In genomic region chr17:35121871-35122303, GRCm38 (mm10) we compare ENCODE assay signal across 8 mouse cellular contexts. TPM values are rescaled to one million over a fixed set of nuclear protein-coding genes. Genes with fewer than 3 reads are reported as not detected.
DNase-seq lines count a peak whose midpoint lies in the region; ATAC-seq and TF ChIP-seq lines count a peak whose summit lies in the region.

Gene Csnk2b (minus strand): TSS chr17:35122053.

- no peaks in the 10 kb centered on the region for H3K9me3 ChIP-seq in CH12.LX (replicated peaks; ENCODE audit: low read length)
- H3K9me3 ChIP-seq in heart, embryonic 11.5 days (replicated peaks; ENCODE audit: control insufficient read depth, low read length), result no peaks in the 10 kb centered on the region
- H3K9me3 ChIP-seq in kidney, embryonic 14.5 days (ENCODE audit: control insufficient read depth, low read length), result no peaks in the 10 kb centered on the region
- no peaks in the 10 kb centered on the region for H3K9me3 ChIP-seq in limb, embryonic 13.5 days
- H3K9me3 ChIP-seq in midbrain, embryonic 14.5 days (ENCODE audit: control insufficient read depth, low read length), result no peaks in the 10 kb centered on the region

- H3K4me2 ChIP-seq in CH12.LX (ENCODE audit: insufficient read depth, low read depth, poor library complexity, severe bottlenecking), result peak within 1 kb of the TSS; percentile 69
- H3K4me2 ChIP-seq in heart, embryonic 11.5 days, result peak within 1 kb of the TSS; percentile 98
- peak within 1 kb of the TSS; percentile 92 for H3K4me2 ChIP-seq in kidney, embryonic 14.5 days (replicated peaks; ENCODE audit: low read depth, low read length)
- peak within 1 kb of the TSS; percentile 92 for H3K4me2 ChIP-seq in limb, embryonic 13.5 days (replicated peaks)
- H3K4me2 ChIP-seq in midbrain, embryonic 14.5 days (ENCODE audit: low read length), result peak within 1 kb of the TSS; percentile 96

- DNase-seq in CH12.LX (ENCODE audit: extremely low read depth), result peak; percentile 66
- peak; percentile 89 for DNase-seq in midbrain, embryonic 14.5 days
- peak; percentile 77 for DNase-seq in telencephalon, adult 2 months (ENCODE audit: low read depth, low spot score)

- peak; percentile 29 for TF ChIP-seq RAD21 in CH12.LX (IDR thresholded peaks at IDR 0.05; ENCODE audit: low read depth, low read length)

- in situ Hi-C loops in CH12.LX (cut with MboI; ENCODE audit: low pct_ligation_motif_present, low pct_unique_long_range_greater_than_20kb, low sequenced_read_pairs), result no loop called here

- TF ChIP-seq POLR2A in CH12.LX (IDR thresholded peaks at IDR 0.05; ENCODE audit: low read depth, low read length), result no peak
- TF ChIP-seq POLR2A in bone marrow macrophage, adult 2 months (IDR thresholded peaks at IDR 0.05; ENCODE audit: borderline replicate concordance, low read depth, low read length), result no peak

- H3K4me1 ChIP-seq in CH12.LX (ENCODE audit: control insufficient read depth in 1 of 2, insufficient read depth in 2 of 2), result peaks cover 0 to 44% of the 10 kb centered on the region in 2 experiments; a peak in 2 of 4 replicates
- H3K4me1 ChIP-seq in bone marrow macrophage, adult 2 months (ENCODE audit: control insufficient read depth, insufficient read depth, low read length), result peaks cover 15% of the 10 kb centered on the region
- peaks cover 15% of the 10 kb centered on the region for H3K4me1 ChIP-seq in heart, embryonic 11.5 days (ENCODE audit: control insufficient read depth, insufficient read depth, low read length)
- peaks cover 24% of the 10 kb centered on the region for H3K4me1 ChIP-seq in kidney, embryonic 14.5 days (ENCODE audit: control insufficient read depth, insufficient read depth, low read length)
- H3K4me1 ChIP-seq in limb, embryonic 13.5 days, result peaks cover 32% of the 10 kb centered on the region
- peaks cover 16% of the 10 kb centered on the region for H3K4me1 ChIP-seq in midbrain, embryonic 14.5 days (ENCODE audit: control insufficient read depth, insufficient read depth, low read length)

- H3K9ac ChIP-seq in CH12.LX (ENCODE audit: insufficient read depth, low read depth), result peak within 1 kb of the TSS; percentile 95
- H3K9ac ChIP-seq in heart, embryonic 11.5 days (ENCODE audit: low read depth, low read length), result peak within 1 kb of the TSS; percentile 89
- peak within 1 kb of the TSS; percentile 93 for H3K9ac ChIP-seq in kidney, embryonic 14.5 days (ENCODE audit: low read depth, low read length)
- peak within 1 kb of the TSS; percentile 98 for H3K9ac ChIP-seq in limb, embryonic 13.5 days
- peak within 1 kb of the TSS; percentile 90 for H3K9ac ChIP-seq in midbrain, embryonic 14.5 days (replicated peaks; ENCODE audit: low read length)

- peaks cover 40% of the 10 kb centered on the region for H3K79me2 ChIP-seq in CH12.LX (replicated peaks; ENCODE audit: control insufficient read depth, extremely low read depth, insufficient read depth, poor library complexity, severe bottlenecking)

- no peaks in the 10 kb centered on the region for H3K27me3 ChIP-seq in CH12.LX (replicated peaks)
- no peaks in the 10 kb centered on the region for H3K27me3 ChIP-seq in heart, embryonic 11.5 days (ENCODE audit: control insufficient read depth, insufficient read depth, low read length)
- no peaks in the 10 kb centered on the region for H3K27me3 ChIP-seq in kidney, embryonic 14.5 days (ENCODE audit: control insufficient read depth, insufficient read depth, low read length)
- no peaks in the 10 kb centered on the region for H3K27me3 ChIP-seq in limb, embryonic 13.5 days
- no peaks in the 10 kb centered on the region for H3K27me3 ChIP-seq in midbrain, embryonic 14.5 days (ENCODE audit: control insufficient read depth, insufficient read depth, low read length)

- peak within 1 kb of the TSS; percentile 95 to 99 (median 98) for H3K4me3 ChIP-seq in CH12.LX (replicated peaks in 1 of 3; ENCODE audit: low read depth in 2 of 3, low read length in 2 of 3, poor library complexity in 1 of 3)
- H3K4me3 ChIP-seq in bone marrow macrophage, adult 2 months (ENCODE audit: insufficient read depth, low read length), result peak within 1 kb of the TSS; percentile 85
- H3K4me3 ChIP-seq in heart, embryonic 11.5 days (ENCODE audit: low read depth, low read length), result peak within 1 kb of the TSS; percentile 91
- peak within 1 kb of the TSS; percentile 98 for H3K4me3 ChIP-seq in kidney, embryonic 14.5 days (ENCODE audit: low read length)
- peak within 1 kb of the TSS; percentile 93 for H3K4me3 ChIP-seq in limb, embryonic 13.5 days
- peak within 1 kb of the TSS; percentile 96 for H3K4me3 ChIP-seq in midbrain, embryonic 14.5 days (replicated peaks; ENCODE audit: low read depth, low read length)

- dilution Hi-C loops in CH12.LX (cut with MboI; ENCODE audit: extremely low pct_ligation_motif_present, extremely low pct_unique_long_range_greater_than_20kb, low sequenced_read_pairs), result no loop called here

- H3K36me3 ChIP-seq in CH12.LX (replicated peaks in 1 of 2; ENCODE audit: control insufficient read depth in 1 of 2, insufficient read depth in 1 of 2, low read length in 1 of 2), result peaks cover 34 to 46% of the 10 kb centered on the region in 2 experiments
- H3K36me3 ChIP-seq in heart, embryonic 11.5 days (ENCODE audit: control insufficient read depth, insufficient read depth, low read length), result peaks cover 13% of the 10 kb centered on the region
- peaks cover 38% of the 10 kb centered on the region for H3K36me3 ChIP-seq in kidney, embryonic 14.5 days (ENCODE audit: control insufficient read depth, insufficient read depth, low read length)
- peaks cover 37% of the 10 kb centered on the region for H3K36me3 ChIP-seq in limb, embryonic 13.5 days
- H3K36me3 ChIP-seq in midbrain, embryonic 14.5 days (ENCODE audit: control insufficient read depth, insufficient read depth, low read length), result peaks cover 39% of the 10 kb centered on the region

- TF ChIP-seq EP300 in CH12.LX (IDR thresholded peaks at IDR 0.05; ENCODE audit: low read length), result no peak

- peak in 1 of 2 experiments; percentile 43; a peak in 2 of 4 replicates for TF ChIP-seq CTCF in CH12.LX (conservative IDR thresholded peaks at IDR 0.05 in 1 of 2, IDR thresholded peaks at IDR 0.05 in 1 of 2; ENCODE audit: low read depth in 2 of 2, low read length in 2 of 2)
- no peak for TF ChIP-seq CTCF in bone marrow macrophage, adult 2 months (IDR thresholded peaks at IDR 0.05; ENCODE audit: low read depth, low read length)

- H3K27ac ChIP-seq in CH12.LX (ENCODE audit: insufficient read depth, low read depth), result peak within 1 kb of the TSS; percentile 83
- H3K27ac ChIP-seq in bone marrow macrophage, adult 2 months (ENCODE audit: insufficient read depth, low read depth, low read length), result peak within 1 kb of the TSS; percentile 65
- peak within 1 kb of the TSS; percentile 84 for H3K27ac ChIP-seq in heart, embryonic 11.5 days (ENCODE audit: low read depth, low read length)
- peak within 1 kb of the TSS; percentile 88 for H3K27ac ChIP-seq in kidney, embryonic 14.5 days (ENCODE audit: low read depth, low read length)
- H3K27ac ChIP-seq in limb, embryonic 13.5 days, result peak within 1 kb of the TSS; percentile 94
- peak within 1 kb of the TSS; percentile 90 for H3K27ac ChIP-seq in midbrain, embryonic 14.5 days (replicated peaks; ENCODE audit: low read depth, low read length)

- under 1% methylated on average over 19 of the region's 19 CpGs for WGBS in heart, embryonic 11.5 days (ENCODE audit: insufficient replicate concordance)
- WGBS in kidney, embryonic 14.5 days, result under 1% methylated on average over 19 of the region's 19 CpGs
- WGBS in limb, embryonic 13.5 days, result 0% methylated on average over 19 of the region's 19 CpGs
- WGBS in midbrain, embryonic 14.5 days, result under 1% methylated on average over 19 of the region's 19 CpGs

- 0 out of 2 replicates have a peak, but pooled peaks have one; percentile 0 for ATAC-seq in erythroid progenitor cell, adult 5-6 weeks (replicated peaks; ENCODE audit: low FRiP score, poor library complexity, severe bottlenecking)
- ATAC-seq in heart, embryonic 11.5 days (replicated peaks; ENCODE audit: insufficient number of reproducible peaks, low FRiP score, low TSS enrichment), result no peak
- no peak; the same call in 1 of the 2 replicates for ATAC-seq in kidney, embryonic 14.5 days (ENCODE audit: low FRiP score, low TSS enrichment)
- no peak for ATAC-seq in limb, embryonic 13.5 days (ENCODE audit: low FRiP score, low read depth)
- peak; percentile 46; the same call in 1 of the 2 replicates for ATAC-seq in midbrain, embryonic 14.5 days (ENCODE audit: low FRiP score, low TSS enrichment)

TF ChIP-seq in CH12.LX, 34 proteins besides CTCF, POLR2A, EP300 and RAD21:
- TF ChIP-seq POLR2AphosphoS2 (IDR thresholded peaks at IDR 0.05; ENCODE audit: low read depth, low read length), result no peak
- TF ChIP-seq E2F4 (IDR thresholded peaks at IDR 0.05; ENCODE audit: insufficient replicate concordance, low read depth, low read length), result 0 out of 2 replicates have a peak, but pooled peaks have one; percentile 49
- TF ChIP-seq NRF1 (IDR thresholded peaks at IDR 0.05; ENCODE audit: low read depth, low read length), result peak; percentile 81
- no peak for TF ChIP-seq UBTF (IDR thresholded peaks at IDR 0.05; ENCODE audit: low read depth, low read length)

RNA-seq across cellular contexts. Expression of gene Csnk2b, which starts in this region (rescaled TPM):
- 130 and 143 TPM in 2 replicates for total RNA-seq in CH12.LX (2012; rRNA removed)
- 85.3 and 89.3 TPM in 2 replicates for total RNA-seq in CH12.LX (2014; rRNA removed)
- polyA plus RNA-seq in CH12.LX (2012; ENCODE audit: insufficient read length, low read depth), result 267 and 348 TPM in 2 replicates
- 136 and 143 TPM in 2 replicates for polyA plus RNA-seq in bone marrow macrophage, adult 2 months (2012; ENCODE audit: insufficient read depth, insufficient read length, missing spikeins)
- total RNA-seq in erythroid progenitor cell, adult 5-6 weeks (2015; ENCODE audit: low replicate concordance), result 231 and 261 TPM in 2 replicates
- 118 and 134 TPM in 2 replicates for total RNA-seq in erythroid progenitor cell, adult 5-6 weeks (2017; ENCODE audit: low replicate concordance)
- 221 and 222 TPM in 2 replicates for polyA plus RNA-seq in heart, embryonic 11.5 days (2014; fragmentation: Nextera tagmentation; extraction: Ambion mirVana)
- polyA plus RNA-seq in kidney, embryonic 14.5 days (2014; fragmentation: Nextera tagmentation; extraction: Ambion mirVana), result 325 and 334 TPM in 2 replicates
- 279 and 284 TPM in 2 replicates for polyA plus RNA-seq in limb, embryonic 13.5 days (2015; fragmentation: Nextera tagmentation; extraction: Ambion mirVana)
- polyA plus RNA-seq in midbrain, embryonic 14.5 days (2014; fragmentation: Nextera tagmentation; extraction: Ambion mirVana), result 328 and 334 TPM in 2 replicates

Comparison
In these comparisons a context has a peak if more than half of its experiments do, and no peak if none do; other contexts are left out.
1. ATAC-seq: peak in erythroid progenitor cell, adult 5-6 weeks (single experiment) and midbrain, embryonic 14.5 days (single experiment); none in heart, embryonic 11.5 days (single experiment), kidney, embryonic 14.5 days (single experiment) and limb, embryonic 13.5 days (single experiment).
2. Peak in every context shown above with its lines, with median percentiles within 50 percentile points of each other: DNase-seq, H3K27ac ChIP-seq, H3K4me2 ChIP-seq, H3K4me3 ChIP-seq and H3K9ac ChIP-seq.